Comparison of ENCODE assay signal across 10 mouse cellular contexts in genomic region chr6:88793243-88793642, GRCm38 (mm10). TPM values are rescaled to one million over a fixed set of nuclear protein-coding genes. Genes with fewer than 3 reads are reported as not detected.
DNase-seq lines count a peak whose midpoint lies in the region; ATAC-seq lines count a peak whose summit lies in the region.
"Had no signal": no experiment of that assay in that cellular context is flagged by ENCODE, and none has a peak within 500 bp of the region (broad histone marks: within the 10 kb centered on the region; RNA-seq: fewer than 3 reads in every experiment).

No protein-coding gene starts in this region.

- H3K9me3 ChIP-seq in neural tube, embryonic 11.5 days (ENCODE audit: control insufficient read depth, low read length), result no peaks in the 10 kb centered on the region
- no peaks in the 10 kb centered on the region for H3K9me3 ChIP-seq in midbrain, embryonic 10.5 days (replicated peaks)

- H3K27me3 ChIP-seq in neural tube, embryonic 11.5 days (ENCODE audit: control insufficient read depth, insufficient read depth, low read length), result no peaks in the 10 kb centered on the region
- H3K27me3 ChIP-seq in midbrain, embryonic 10.5 days (ENCODE audit: low read depth, poor library complexity, severe bottlenecking), result 0 out of 2 replicates have a peak, but pooled peaks cover 13% of the 10 kb centered on the region

- no peaks in the 10 kb centered on the region for H3K36me3 ChIP-seq in neural tube, embryonic 11.5 days (ENCODE audit: control insufficient read depth, insufficient read depth, low read length)
- no peaks in the 10 kb centered on the region for H3K36me3 ChIP-seq in midbrain, embryonic 10.5 days

- no peak overlapping the region for H3K4me3 ChIP-seq in neural tube, embryonic 11.5 days (ENCODE audit: low read depth, low read length)
- H3K4me3 ChIP-seq in midbrain, embryonic 10.5 days, result no peak overlapping the region

- no peak for ATAC-seq in neural tube, embryonic 11.5 days (ENCODE audit: insufficient read depth, low FRiP score, low TSS enrichment)

- DNase-seq in embryo, embryonic 10 days (ENCODE audit: low spot score), result peak; percentile 55
- DNase-seq in embryo, embryonic 9.5 days (ENCODE audit: extremely low spot score), result no peak
- peak; percentile 46 for DNase-seq in neural tube, embryonic 11.5 days (ENCODE audit: low spot score)
- DNase-seq in neural tube, embryonic 10.5 days (ENCODE audit: extremely low spot score, low spot score), result no peak
- peak; percentile 47 for DNase-seq in midbrain, embryonic 10.5 days (ENCODE audit: low spot score)
- DNase-seq in spleen, postnatal 14 days (ENCODE audit: low spot score in 2 of 2), result no peak
- DNase-seq in layer of hippocampus, postnatal 36 days, result no peak
- DNase-seq in natural killer cell, adult 2 months (ENCODE audit: low spot score in 2 of 2), result no peak
- DNase-seq: heart, postnatal 36 days; lung, postnatal 4 days had no signal

- H3K27ac ChIP-seq in neural tube, embryonic 11.5 days (ENCODE audit: low read depth, low read length), result no peak overlapping the region
- no peak overlapping the region for H3K27ac ChIP-seq in midbrain, embryonic 10.5 days (replicated peaks)

- H3K4me1 ChIP-seq in neural tube, embryonic 11.5 days (ENCODE audit: control insufficient read depth, insufficient read depth, low read length), result peaks cover 10% of the 10 kb centered on the region; the same call in 1 of the 2 replicates
- peaks cover 31% of the 10 kb centered on the region for H3K4me1 ChIP-seq in midbrain, embryonic 10.5 days

- 75% methylated on average over 2 of the region's 2 CpGs for WGBS in neural tube, embryonic 11.5 days
- WGBS in midbrain, embryonic 10.5 days, result 47% methylated on average over 2 of the region's 2 CpGs

- no peak overlapping the region for H3K9ac ChIP-seq in neural tube, embryonic 11.5 days (ENCODE audit: low read length)

- no peak overlapping the region for H3K4me2 ChIP-seq in neural tube, embryonic 11.5 days (ENCODE audit: low read depth)

RNA-seq across cellular contexts. Expression of gene Abtb1, which starts 48.5 kb away (rescaled TPM):
- 22.9 and 28.4 TPM in 2 replicates for polyA plus RNA-seq in neural tube, embryonic 11.5 days (2014; fragmentation: Nextera tagmentation; extraction: Ambion mirVana)
- 22.5 and 26.3 TPM in 2 replicates for polyA plus RNA-seq in midbrain, embryonic 10.5 days (2016; fragmentation: Nextera tagmentation; extraction: Ambion mirVana)
- 10 to 100 TPM; 29.7 to 30.6 TPM for total RNA-seq in layer of hippocampus, postnatal 36 days (2021)

Comparison
In these comparisons a context has a peak if more than half of its experiments do, and no peak if none do; other contexts are left out.
1. DNase-seq: peak in embryo, embryonic 10 days (single experiment), neural tube, embryonic 11.5 days (single experiment) and midbrain, embryonic 10.5 days (single experiment); none in embryo, embryonic 9.5 days (single experiment), neural tube, embryonic 10.5 days (single experiment), spleen, postnatal 14 days (0 of 2), layer of hippocampus, postnatal 36 days (0 of 2) and natural killer cell, adult 2 months (0 of 2).